Mouse (Mus musculus) testis, adult 2 months (tissue): ENCODE measurements around the gene Chd3. TPM values are rescaled to one million over a fixed set of nuclear protein-coding genes. Genes with fewer than 3 reads are reported as not detected.

Source experiments
- H3K27ac ChIP-seq: fragments of 200-500 bp; 2 replicates; pipeline ENCODE4 v1.5.1; 2012; ENCODE audit warnings: low read depth, low read length; ENCODE audit not compliant: control insufficient read depth, insufficient read depth
- H3K27me3 ChIP-seq: fragments of 200-500 bp; 2 replicates; pipeline ENCODE4 v1.6.1; 2012; ENCODE audit warnings: mild to moderate bottlenecking, low read length, moderate library complexity; ENCODE audit not compliant: control insufficient read depth, insufficient read depth
- H3K36me3 ChIP-seq: fragments of 200-500 bp; 2 replicates; pipeline ENCODE4 v1.6.1; 2012; ENCODE audit warnings: mild to moderate bottlenecking, low read length; ENCODE audit not compliant: control insufficient read depth, insufficient read depth
- H3K4me1 ChIP-seq: fragments of 200-500 bp; 2 replicates; pipeline ENCODE4 v1.6.1; 2012; ENCODE audit warnings: low read length; ENCODE audit not compliant: control insufficient read depth, insufficient read depth
- H3K4me3 ChIP-seq: fragments of 200-500 bp; 2 replicates; pipeline ENCODE4 v1.5.1; 2012; ENCODE audit warnings: low read depth, mild to moderate bottlenecking, low read length, moderate library complexity, mixed read lengths; ENCODE audit not compliant: control insufficient read depth
- CTCF ChIP-seq: fragments of 200-500 bp; IDR thresholded peaks from 2 replicates; pipeline ENCODE4 v1.5.1; 2012; ENCODE audit warnings: low read depth, mild to moderate bottlenecking, inconsistent platforms, low read length, moderate library complexity; ENCODE audit not compliant: control insufficient read depth, insufficient read depth, insufficient replicate concordance
- POLR2A ChIP-seq: fragments of 200-500 bp; IDR thresholded peaks from 2 replicates; pipeline ENCODE4 v1.6.1; 2012; ENCODE audit warnings: low read depth, mild to moderate bottlenecking, inconsistent platforms, low read length, moderate library complexity; ENCODE audit not compliant: control insufficient read depth
- polyA plus RNA-seq: library from polyadenylated mRNA; depleted of rRNA; stranded (reverse); fragments of >200 nt; gene quantifications from 2 replicates; pipeline ENCODE4 v1.2.3, GENCODE M21; 2012

Chd3 gene
- polyA plus RNA-seq, 1 experiment, result 49.4 TPM

DNA sequence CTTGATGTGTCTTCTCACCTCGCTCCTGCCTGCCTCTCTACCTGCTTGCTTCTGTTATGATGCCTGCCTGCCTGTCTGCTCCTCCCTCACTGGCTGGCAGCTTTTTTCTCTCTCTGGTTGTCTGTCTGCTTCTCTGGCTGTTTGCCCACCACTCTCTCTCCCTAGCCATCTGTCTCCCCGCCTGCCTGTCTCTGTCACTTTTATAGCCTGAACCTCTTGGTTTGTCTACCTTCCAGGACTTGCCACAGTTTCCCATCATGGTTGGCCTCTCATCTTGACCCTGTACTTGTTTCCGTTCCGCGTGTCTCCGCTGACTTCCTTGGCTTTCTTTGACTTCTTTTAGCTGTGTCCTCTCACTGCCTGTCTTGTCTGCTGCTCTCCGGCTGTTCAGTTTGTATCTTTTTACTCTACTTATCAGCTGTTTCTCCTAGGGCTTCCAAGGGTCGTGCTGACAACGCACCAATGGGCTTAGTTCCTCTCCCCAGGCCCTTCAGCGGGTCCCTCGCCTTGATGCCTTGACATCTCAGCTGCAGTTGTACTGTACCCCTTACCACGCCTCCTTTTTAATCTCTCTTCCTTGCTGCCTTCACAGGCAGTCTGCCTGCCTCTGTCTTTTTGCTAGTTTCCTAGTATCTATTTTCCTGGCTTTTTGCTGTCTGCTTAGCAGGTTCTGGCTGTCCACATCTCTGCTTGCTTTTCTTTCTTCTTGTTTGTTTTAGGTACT is 3.0 kb upstream of the Chd3 start:
- no peak overlapping the region for H3K27ac ChIP-seq
- no peak for TF ChIP-seq POLR2A
- TF ChIP-seq CTCF, result no peak
- no peak overlapping the region for H3K4me3 ChIP-seq
- no peaks in the 10 kb centered on the region; the same call in 1 of the 2 replicates for H3K36me3 ChIP-seq
- H3K4me1 ChIP-seq, result peaks cover 10% of the 10 kb centered on the region
- no peaks in the 10 kb centered on the region for H3K27me3 ChIP-seq

DNA sequence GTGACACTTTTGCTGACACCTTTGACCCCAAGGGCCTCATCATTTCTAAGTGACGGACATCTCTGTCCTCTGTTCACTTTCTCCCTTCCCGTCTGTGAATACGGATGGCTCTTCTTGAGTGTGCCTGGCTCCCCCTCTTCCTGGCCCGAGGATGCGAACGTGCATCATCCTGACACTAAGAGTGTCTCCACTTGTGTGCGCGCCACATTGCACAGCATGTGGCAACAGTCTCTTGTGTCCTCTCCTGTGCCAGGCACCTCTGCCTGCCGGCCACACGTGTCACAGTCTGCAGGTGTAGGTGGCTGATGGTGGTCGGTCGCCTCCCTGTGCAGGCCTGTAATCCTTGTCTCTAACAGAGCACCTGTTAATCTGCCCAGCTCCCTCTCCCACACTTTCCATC is 2.4 kb upstream of the Chd3 start:
- no peak for TF ChIP-seq CTCF
- no peak for TF ChIP-seq POLR2A
- H3K27me3 ChIP-seq, result no peaks in the 10 kb centered on the region
- H3K4me3 ChIP-seq, result no peak overlapping the region
- peak overlapping the region; percentile 16; the same call in 1 of the 2 replicates for H3K27ac ChIP-seq
- peaks cover 11% of the 10 kb centered on the region for H3K4me1 ChIP-seq
- no peaks in the 10 kb centered on the region; the same call in 1 of the 2 replicates for H3K36me3 ChIP-seq

DNA sequence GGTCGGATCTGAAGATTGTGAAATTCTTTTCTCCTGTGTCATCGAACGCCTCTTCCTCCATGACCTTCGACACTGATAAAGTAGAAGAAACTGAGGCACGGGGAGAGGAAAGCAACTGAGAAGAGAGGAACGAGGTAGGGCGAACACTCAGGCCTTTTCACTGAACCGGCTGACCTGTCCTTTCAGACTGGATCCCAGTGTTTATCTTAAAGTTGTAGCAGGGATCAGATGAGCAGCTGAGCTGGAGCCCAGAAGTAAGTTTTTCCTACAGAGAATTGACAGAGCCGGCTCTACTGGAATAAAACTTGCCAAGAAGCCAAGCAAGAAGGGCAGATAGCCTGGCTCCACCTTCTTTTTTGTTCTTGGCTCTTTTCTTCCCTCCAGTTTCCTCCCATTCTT is 1.6 kb upstream of the Chd3 start:
- H3K36me3 ChIP-seq, result no peaks in the 10 kb centered on the region; the same call in 1 of the 2 replicates
- H3K4me1 ChIP-seq, result peaks cover 19% of the 10 kb centered on the region
- H3K27ac ChIP-seq, result no peak overlapping the region
- no peak overlapping the region for H3K4me3 ChIP-seq
- H3K27me3 ChIP-seq, result no peaks in the 10 kb centered on the region
- TF ChIP-seq CTCF (no peak), POLR2A (no peak)

DNA sequence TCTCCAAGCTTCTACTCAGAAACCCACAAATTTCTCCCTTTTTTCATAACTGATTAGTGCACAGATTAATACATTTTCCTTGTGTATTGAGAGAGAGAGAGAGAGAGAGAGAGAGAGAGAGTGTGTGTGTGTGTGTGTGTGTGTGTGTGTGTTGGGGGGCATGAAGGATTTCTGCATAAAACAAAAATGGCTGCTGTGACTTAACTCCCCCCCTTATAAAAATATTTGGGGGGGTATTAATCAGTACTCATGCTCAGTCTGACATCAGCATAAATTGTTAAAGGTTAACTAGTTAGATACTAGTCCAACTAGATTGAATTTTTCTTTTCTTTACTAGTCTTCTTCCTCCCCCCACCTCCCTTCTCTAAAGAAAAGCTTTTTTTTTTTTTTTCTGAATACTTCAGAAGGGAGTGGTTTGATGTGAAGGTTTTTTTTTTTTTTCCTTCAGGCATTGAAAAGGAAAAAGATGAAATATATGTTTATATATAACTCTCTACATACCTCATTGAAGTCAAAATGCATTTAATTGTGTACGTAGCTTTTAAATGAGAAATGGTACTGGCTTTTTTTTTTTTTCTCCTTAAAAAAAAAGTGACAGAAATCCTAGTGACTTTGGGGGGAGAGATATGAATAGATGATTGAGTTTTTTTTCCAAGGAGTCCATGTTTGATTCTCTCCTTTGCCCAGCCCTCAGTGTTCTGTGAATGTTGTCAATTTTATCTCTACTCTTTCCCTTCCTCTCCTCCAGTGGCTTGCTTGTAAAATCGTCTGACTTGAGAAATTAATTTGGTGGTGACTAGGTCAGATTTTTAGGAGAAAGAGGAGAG is 997 bp upstream of the Chd3 start:
- Histone ChIP-seq H3K27me3 (no peaks in the 10 kb centered on the region), H3K4me3 (no peak overlapping the region), H3K36me3 (no peaks in the 10 kb centered on the region), H3K27ac (no peak overlapping the region), H3K4me1 (peaks cover 25% of the 10 kb centered on the region)
- TF ChIP-seq CTCF (no peak), POLR2A (no peak)

DNA sequence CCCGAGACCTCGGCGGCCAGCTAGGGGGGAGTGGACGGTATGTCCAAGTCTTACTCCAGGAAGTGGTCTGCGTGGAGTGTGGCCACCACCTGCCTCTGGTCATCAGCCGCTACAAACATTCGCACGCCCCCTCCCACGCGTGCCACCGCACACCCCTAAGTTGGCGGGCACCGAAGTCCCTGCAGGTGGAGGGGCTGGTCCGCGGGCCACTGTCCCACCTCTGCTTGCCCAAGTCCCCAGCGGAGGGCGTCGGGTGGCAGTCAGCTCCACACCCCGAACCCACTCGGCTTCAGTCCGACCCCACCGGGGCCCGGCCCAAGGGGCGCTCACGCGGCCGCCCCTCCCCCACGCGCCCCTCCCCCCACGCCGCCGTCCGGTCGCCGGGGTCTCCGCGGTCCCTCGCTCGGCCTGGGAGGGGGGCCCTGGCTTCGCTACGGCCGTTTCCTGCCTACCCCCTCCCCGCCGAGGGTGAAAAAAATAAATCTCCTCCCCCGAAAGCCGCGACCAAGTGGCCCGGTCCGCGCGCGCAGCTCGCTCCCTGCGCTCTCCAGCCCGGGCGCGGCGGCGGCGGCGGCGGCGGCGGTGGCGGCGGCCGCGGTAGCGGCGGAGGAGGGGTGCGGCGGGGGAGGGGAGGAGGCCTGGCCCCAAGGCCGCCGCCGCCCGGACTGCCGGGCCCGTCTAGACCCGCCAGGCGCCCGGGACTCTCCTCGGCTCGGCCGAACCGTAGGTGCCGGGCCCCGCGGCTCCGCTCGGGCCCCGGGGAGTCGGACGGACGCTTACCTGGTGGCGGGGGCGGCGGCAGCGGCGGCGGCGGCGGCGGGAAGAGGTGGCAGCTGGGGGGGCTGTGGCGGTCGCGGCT is 621 bp downstream of the Chd3 start:
- no peaks in the 10 kb centered on the region for H3K36me3 ChIP-seq
- no peaks in the 10 kb centered on the region for H3K27me3 ChIP-seq
- peaks cover 32% of the 10 kb centered on the region for H3K4me1 ChIP-seq
- peak overlapping the region; percentile 82 for H3K27ac ChIP-seq
- peak overlapping the region; percentile 84 for H3K4me3 ChIP-seq
- no peak for TF ChIP-seq CTCF
- no peak for TF ChIP-seq POLR2A

DNA sequence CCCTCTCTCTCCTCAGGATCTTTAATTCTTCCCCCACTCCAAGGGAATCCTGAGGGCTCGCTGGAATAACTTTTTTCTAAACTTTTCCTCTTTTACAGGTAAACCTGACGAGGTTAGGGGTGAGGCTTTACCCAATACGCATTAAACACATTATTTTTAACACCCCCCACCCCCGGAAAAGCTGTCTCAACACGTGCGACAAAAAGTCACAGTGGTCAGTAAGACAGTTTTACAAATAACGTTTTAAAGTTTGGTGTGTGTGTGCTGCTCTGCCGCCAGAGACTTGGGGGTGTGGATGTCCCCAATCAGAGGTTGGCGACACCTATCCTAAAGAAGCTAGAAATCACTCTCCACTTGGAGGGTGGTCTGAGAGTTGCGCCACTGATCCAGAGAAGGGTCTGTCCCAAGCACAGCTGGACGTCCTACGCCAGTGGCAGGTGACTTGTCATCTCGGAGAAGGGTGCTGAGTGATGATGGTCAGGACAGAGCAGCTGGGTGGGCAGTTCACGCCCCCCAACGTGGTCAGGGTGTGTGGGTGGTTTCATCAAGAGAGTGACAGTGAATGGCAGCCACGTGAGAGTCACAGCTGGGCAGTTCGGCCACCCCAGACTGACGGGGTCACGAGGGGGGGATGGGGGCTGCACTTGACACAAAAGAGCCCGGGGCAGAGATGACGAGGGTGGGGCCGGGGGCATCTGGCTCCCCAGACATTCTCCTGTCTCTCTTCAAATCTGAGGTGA is 1.4 kb downstream of the Chd3 start:
- peak overlapping the region; percentile 84 for H3K4me3 ChIP-seq

More for the DNA sequence above, 1.4 kb downstream of the Chd3 start:
- no peak for TF ChIP-seq CTCF
- TF ChIP-seq POLR2A, result no peak
- peak overlapping the region; percentile 78 for H3K27ac ChIP-seq
- peaks cover 32% of the 10 kb centered on the region for H3K4me1 ChIP-seq
- H3K27me3 ChIP-seq, result no peaks in the 10 kb centered on the region
- no peaks in the 10 kb centered on the region for H3K36me3 ChIP-seq
